Mouse (Mus musculus) midbrain, embryonic 10.5 days (tissue): ENCODE data around the gene Dusp8. TPM values are rescaled to one million over a fixed set of nuclear protein-coding genes. Genes with fewer than 3 reads are reported as not detected.

Source experiments
- DNase-seq: peaks from one replicate; pipeline ENCODE4 v3.0.0-alpha.2; 2017; ENCODE audit warnings: low spot score
- H3K27ac ChIP-seq: fragments of 300-500 bp; sonication (generic); replicated peaks from 2 replicates; pipeline ENCODE4 v1.5.1; 2016; ENCODE audit warnings: mild to moderate bottlenecking
- H3K27me3 ChIP-seq: fragments of 300-500 bp; sonication (generic); 2 replicates; pipeline ENCODE4 v1.6.1; 2016; ENCODE audit warnings: low read depth, mild to moderate bottlenecking; ENCODE audit not compliant: poor library complexity, severe bottlenecking
- H3K36me3 ChIP-seq: fragments of 300-500 bp; sonication (generic); 2 replicates; pipeline ENCODE4 v1.6.1; 2016; ENCODE audit warnings: mild to moderate bottlenecking, moderate library complexity
- H3K4me1 ChIP-seq: fragments of 300-500 bp; sonication (generic); 2 replicates; pipeline ENCODE4 v1.6.1; 2016
- H3K4me3 ChIP-seq: fragments of 300-500 bp; sonication (generic); 2 replicates; pipeline ENCODE4 v1.5.1; 2016; ENCODE audit warnings: mild to moderate bottlenecking, moderate library complexity
- H3K9me3 ChIP-seq: fragments of 300-500 bp; sonication (generic); replicated peaks from 2 replicates; pipeline ENCODE4 v1.6.1; 2016; ENCODE audit warnings: mild to moderate bottlenecking
- WGBS: fragments of 180-500 bp; shearing (Covaris S2); methylation state at CpG from one replicate; pipeline ENCODE4 v1.1.7; 2016; 5-methylcytosine and 5-hydroxymethylcytosine counted together
- polyA plus RNA-seq: library from polyadenylated mRNA; unstranded; fragments of >200 nt; fragmentation: Nextera tagmentation; extraction: Ambion mirVana; gene quantifications from 2 replicates; pipeline ENCODE4 v1.2.1, GENCODE M21; 2016

Dusp8 gene
- polyA plus RNA-seq, 1 experiment from 2014 or later, result 6.4 TPM

GRCm38 (mm10) chr7:142060185-142060930, 35.3 kb downstream of the Dusp8 start:
- DNase-seq, result no peak
- WGBS, result 2% methylated on average over 54 of the region's 66 CpGs
- H3K36me3 ChIP-seq, result peaks cover 26% of the 10 kb centered on the region
- H3K4me1 ChIP-seq, result peaks cover 35% of the 10 kb centered on the region
- peak overlapping the region; percentile 96 for H3K4me3 ChIP-seq
- no peaks in the 10 kb centered on the region for H3K27me3 ChIP-seq
- H3K27ac ChIP-seq, result peak overlapping the region; percentile 90
- H3K9me3 ChIP-seq, result no peaks in the 10 kb centered on the region

GRCm38 (mm10) chr7:142059024-142059423, 36.6 kb downstream of the Dusp8 start:
- no peak for DNase-seq
- 73% methylated on average over 2 of the region's 2 CpGs for WGBS
- H3K36me3 ChIP-seq, result peaks cover 38% of the 10 kb centered on the region
- no peak overlapping the region for H3K27ac ChIP-seq
- no peaks in the 10 kb centered on the region for H3K27me3 ChIP-seq
- no peak overlapping the region for H3K4me3 ChIP-seq
- H3K9me3 ChIP-seq, result no peaks in the 10 kb centered on the region
- peaks cover 35% of the 10 kb centered on the region for H3K4me1 ChIP-seq

GRCm38 (mm10) chr7:142057121-142057520, 38.5 kb downstream of the Dusp8 start:
- peaks cover 41% of the 10 kb centered on the region for H3K36me3 ChIP-seq
- DNase-seq, result no peak
- no peak overlapping the region for H3K27ac ChIP-seq
- H3K9me3 ChIP-seq, result no peaks in the 10 kb centered on the region
- H3K4me1 ChIP-seq, result peaks cover 35% of the 10 kb centered on the region
- WGBS, result 100% methylated on average over 1 of the region's 1 CpGs
- H3K4me3 ChIP-seq, result no peak overlapping the region
- H3K27me3 ChIP-seq, result no peaks in the 10 kb centered on the region

GRCm38 (mm10) chr7:142056601-142057061, 39.0 kb downstream of the Dusp8 start:
- H3K27ac ChIP-seq, result no peak overlapping the region
- peaks cover 41% of the 10 kb centered on the region for H3K36me3 ChIP-seq
- no peaks in the 10 kb centered on the region for H3K27me3 ChIP-seq
- no peak for DNase-seq
- H3K9me3 ChIP-seq, result no peaks in the 10 kb centered on the region
- no peak overlapping the region for H3K4me3 ChIP-seq
- H3K4me1 ChIP-seq, result peaks cover 31% of the 10 kb centered on the region
- whole genome bisulfite sequencing, result 78% methylated on average over 1 of the region's 1 CpGs

- no peak for DNase-seq
- H3K36me3 ChIP-seq, result peaks cover 47% of the 10 kb centered on the region
- no peaks in the 10 kb centered on the region for H3K9me3 ChIP-seq
- H3K27ac ChIP-seq, result no peak overlapping the region
- H3K4me3 ChIP-seq, result no peak overlapping the region
- H3K4me1 ChIP-seq, result peaks cover 23% of the 10 kb centered on the region
- 85% methylated on average over 3 of the region's 3 CpGs for WGBS
- H3K27me3 ChIP-seq, result no peaks in the 10 kb centered on the region
Observed at GRCm38 (mm10) chr7:142055431-142055830, 40.2 kb downstream of the Dusp8 start.

- Histone ChIP-seq H3K27me3 (no peaks in the 10 kb centered on the region), H3K4me3 (no peak overlapping the region), H3K9me3 (no peaks in the 10 kb centered on the region), H3K36me3 (peaks cover 44% of the 10 kb centered on the region), H3K27ac (no peak overlapping the region), H3K4me1 (peaks cover 9% of the 10 kb centered on the region)
- DNase-seq, result no peak
Observed at GRCm38 (mm10) chr7:142050536-142050935, 45.1 kb downstream of the Dusp8 start.

GRCm38 (mm10) chr7:142045932-142046331, 49.7 kb downstream of the Dusp8 start:
- H3K4me3 ChIP-seq, result no peak overlapping the region
- H3K4me1 ChIP-seq, result peaks cover 15% of the 10 kb centered on the region
- no peak overlapping the region for H3K27ac ChIP-seq
- 89% methylated on average over 1 of the region's 1 CpGs for WGBS
- no peak for DNase-seq
- no peaks in the 10 kb centered on the region for H3K9me3 ChIP-seq
- peaks cover 23% of the 10 kb centered on the region for H3K36me3 ChIP-seq
- no peaks in the 10 kb centered on the region for H3K27me3 ChIP-seq

- Histone ChIP-seq H3K4me3 (no peak overlapping the region), H3K27me3 (no peaks in the 10 kb centered on the region), H3K36me3 (peaks cover 20% of the 10 kb centered on the region), H3K4me1 (peaks cover 15% of the 10 kb centered on the region), H3K9me3 (no peaks in the 10 kb centered on the region), H3K27ac (no peak overlapping the region)
- DNase-seq, result no peak
- WGBS, result 36% methylated on average over 2 of the region's 2 CpGs
Observed at GRCm38 (mm10) chr7:142045344-142045743, 50.3 kb downstream of the Dusp8 start.

- Histone ChIP-seq H3K9me3 (no peaks in the 10 kb centered on the region), H3K4me3 (no peak overlapping the region), H3K4me1 (peaks cover 11% of the 10 kb centered on the region), H3K27me3 (no peaks in the 10 kb centered on the region), H3K36me3 (no peaks in the 10 kb centered on the region), H3K27ac (no peak overlapping the region)
- WGBS, result 92% methylated on average over 3 of the region's 3 CpGs
- DNase-seq, result no peak
Observed at GRCm38 (mm10) chr7:142040756-142041155, 54.9 kb downstream of the Dusp8 start.

- Histone ChIP-seq H3K4me1 (0 out of 2 replicates have a peak, but pooled peaks cover 5% of the 10 kb centered on the region), H3K27ac (no peak overlapping the region), H3K4me3 (no peak overlapping the region), H3K36me3 (no peaks in the 10 kb centered on the region), H3K27me3 (no peaks in the 10 kb centered on the region), H3K9me3 (no peaks in the 10 kb centered on the region)
- peak; percentile 37 for DNase-seq
- 80% methylated on average over 4 of the region's 4 CpGs for WGBS
Observed at GRCm38 (mm10) chr7:142037553-142038170, 58.0 kb downstream of the Dusp8 start.

- Histone ChIP-seq H3K4me1 (0 out of 2 replicates have a peak, but pooled peaks cover 5% of the 10 kb centered on the region), H3K27ac (no peak overlapping the region), H3K4me3 (no peak overlapping the region), H3K27me3 (no peaks in the 10 kb centered on the region), H3K36me3 (no peaks in the 10 kb centered on the region), H3K9me3 (no peaks in the 10 kb centered on the region)
- WGBS, result 90% methylated on average over 2 of the region's 2 CpGs
- DNase-seq, result no peak
Observed at GRCm38 (mm10) chr7:142035048-142035811, 60.4 kb downstream of the Dusp8 start.

GRCm38 (mm10) chr7:142034198-142034597, 61.4 kb downstream of the Dusp8 start:
- WGBS, result 92% methylated on average over 2 of the region's 2 CpGs
- Histone ChIP-seq H3K9me3 (no peaks in the 10 kb centered on the region), H3K4me3 (no peak overlapping the region), H3K27me3 (no peaks in the 10 kb centered on the region), H3K36me3 (no peaks in the 10 kb centered on the region), H3K27ac (no peak overlapping the region), H3K4me1 (0 out of 2 replicates have a peak, but pooled peaks cover 5% of the 10 kb centered on the region)
- no peak for DNase-seq
